Mouse (Mus musculus): Measurements from ENCODE around the gene Mrpl42.

DNA sequence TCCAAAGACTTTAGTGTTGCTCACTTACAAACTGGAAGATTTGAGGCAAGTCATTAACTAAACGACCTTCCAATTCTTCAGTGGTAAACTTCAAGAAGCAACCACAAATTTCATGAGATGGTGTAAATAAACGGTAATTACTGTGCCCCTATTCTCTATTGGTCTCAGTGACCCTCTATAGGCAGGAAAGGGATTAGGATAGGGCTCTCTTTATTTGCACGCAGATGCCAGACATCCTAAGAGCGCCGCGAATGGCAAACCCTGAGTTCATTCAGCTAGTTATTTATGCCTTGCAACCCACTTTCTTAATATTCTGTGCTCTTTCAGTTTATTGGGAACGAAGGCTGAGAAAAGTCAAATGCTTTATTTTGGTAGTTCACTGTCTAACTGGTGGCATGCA, 707 bp downstream of the Mrpl42 start:
- no peak for TF ChIP-seq CTCF (IDR thresholded peaks at IDR 0.05; ENCODE audit: control insufficient read depth, insufficient read depth, insufficient read length)
- no peak for TF ChIP-seq MYOD1 (IDR thresholded peaks at IDR 0.05; ENCODE audit: control insufficient read depth, insufficient read length, low read depth)
- TF ChIP-seq MAX (IDR thresholded peaks at IDR 0.05): no peak
